Mouse (Mus musculus): Measurements from ENCODE around the gene Prss32. TPM values are rescaled to one million over a fixed set of nuclear protein-coding genes. Genes with fewer than 3 reads are reported as not detected.

Gene Prss32
- not detected for total RNA-seq (2021)

DNA sequence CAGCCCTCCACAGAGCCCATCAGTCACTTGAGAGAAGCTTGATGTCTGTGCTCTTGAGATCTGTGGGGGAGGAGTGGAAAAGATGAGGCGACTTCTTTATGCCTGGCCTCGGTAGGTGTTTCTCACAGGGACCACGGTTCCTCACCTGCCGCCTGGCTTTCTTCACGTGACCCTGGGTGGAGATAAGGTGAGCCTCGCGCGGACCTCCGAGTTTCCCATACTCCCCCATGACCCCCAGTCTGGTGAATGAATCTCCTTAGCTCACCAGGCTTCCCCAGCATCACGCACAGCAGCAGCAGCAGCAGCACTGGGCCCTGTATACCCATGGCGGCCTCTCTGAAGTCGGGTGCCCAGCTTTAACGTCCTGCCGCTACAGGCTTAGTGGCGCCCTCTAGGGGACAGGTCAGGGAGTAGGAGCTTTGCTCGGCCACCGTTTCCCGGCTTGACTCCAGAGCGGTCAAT is at the start of gene Prss32, which contains the start of gene Prss41:
Prss32 (plus strand) TSS at position 44 of the 462 bp plus-strand sequence.
Prss41 (minus strand) TSS at position 361 of the 462 bp plus-strand sequence.
- DNase-seq, result peak in 1 of 2 experiments; percentile 61
- intact Hi-C loops (cut with DNase I), result loop anchor here (2.0 kb wide), 1 partner anchor 69 kb away; no protein-coding TSS in a partner anchor

DNA sequence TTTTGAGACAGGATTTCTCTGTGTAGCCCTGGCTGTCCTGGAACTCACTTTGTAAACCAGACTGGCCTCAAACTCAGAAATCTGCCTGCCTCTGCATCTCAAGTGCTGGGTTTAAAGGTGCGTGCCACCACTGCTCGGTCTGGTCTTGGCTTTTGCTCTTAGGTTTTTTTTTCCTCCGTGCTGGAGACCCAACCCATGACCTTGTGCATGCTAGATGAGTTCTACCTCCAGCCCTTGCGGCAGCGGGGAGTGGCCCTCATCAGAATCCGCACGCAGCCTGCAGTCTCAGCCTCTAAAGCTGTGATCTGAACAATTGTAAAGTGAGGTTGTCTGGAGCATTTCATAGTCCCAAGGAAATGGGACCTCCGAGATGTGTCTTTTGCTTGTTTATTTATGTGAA is 48.3 kb upstream of the Prss32 start:
- no peak for DNase-seq
- intact Hi-C loops (cut with DNase I), result no loop called here

DNA sequence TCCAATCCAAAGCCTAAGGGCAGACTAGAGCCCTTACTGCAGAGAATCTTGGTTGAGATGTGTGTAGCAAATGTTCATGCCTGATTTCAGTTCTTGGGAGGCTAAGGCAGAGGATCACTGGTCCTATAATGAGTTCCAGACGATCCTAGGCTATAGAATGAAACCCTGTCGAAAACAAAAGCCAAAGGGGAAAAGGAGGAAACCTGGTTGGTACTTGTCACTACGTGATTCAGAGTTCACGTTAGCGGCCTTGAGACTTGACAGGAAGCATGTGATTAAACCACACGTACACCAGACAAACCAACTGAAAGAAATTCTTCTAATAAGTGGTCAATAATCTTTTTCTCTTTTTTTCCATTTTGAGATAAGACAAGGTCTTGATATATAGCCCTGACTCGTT is 46.3 kb upstream of the Prss32 start:
- intact Hi-C loops (cut with DNase I), result no loop called here
- DNase-seq, result no peak

DNA sequence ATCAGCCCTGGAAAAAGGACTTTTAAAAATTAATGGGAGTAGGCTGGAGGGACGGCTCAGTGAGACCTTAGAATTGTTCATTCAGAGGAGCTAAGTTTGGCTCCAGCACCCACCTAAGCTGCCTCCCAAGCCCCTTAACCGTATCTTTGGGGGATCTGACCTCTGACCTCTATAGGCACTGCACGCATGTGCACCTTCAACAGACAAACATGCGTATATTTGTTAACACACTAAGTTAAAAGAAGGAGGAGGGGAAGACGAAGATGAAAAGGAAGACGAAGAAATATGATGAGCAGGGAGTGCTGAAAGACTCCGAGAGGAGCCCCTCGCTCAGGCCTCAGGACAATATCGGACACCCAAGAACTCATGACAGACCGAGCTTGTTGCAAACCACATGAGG is 42.0 kb upstream of the Prss32 start:
- intact Hi-C loops (cut with DNase I), result no loop called here
- DNase-seq, result no peak

DNA sequence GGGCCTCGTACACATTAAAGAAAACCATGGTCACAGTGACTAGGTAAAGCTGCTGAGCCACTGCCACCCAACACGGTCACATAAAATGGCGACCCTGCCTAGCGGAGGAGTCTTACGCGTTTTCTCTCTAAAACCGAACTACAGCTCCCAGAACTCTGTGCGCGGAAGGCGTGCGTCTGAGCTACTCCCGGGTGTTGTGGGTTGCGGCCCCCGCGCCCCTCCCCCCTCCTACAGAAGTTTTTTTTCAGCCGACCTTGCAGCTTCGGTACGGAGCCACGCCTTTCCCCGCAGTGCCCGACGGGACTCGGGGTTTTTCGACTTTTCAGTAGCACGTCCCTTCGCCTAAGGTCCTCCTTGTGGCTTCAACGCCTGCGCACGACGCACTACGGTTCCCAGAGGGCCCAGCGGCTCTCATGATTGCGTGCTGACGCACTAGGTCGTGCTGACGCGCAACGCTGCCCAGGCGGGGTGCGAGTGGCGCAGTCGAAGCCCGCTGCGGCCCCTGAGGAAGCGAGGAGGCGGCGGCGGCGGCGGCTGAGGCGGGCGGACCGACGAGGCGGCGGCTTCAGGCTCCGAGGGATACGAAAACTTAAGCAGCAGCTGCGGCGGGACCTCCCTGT is 40.8 kb upstream of the Prss32 start:
- peak; percentile 94 to 95 for DNase-seq
- intact Hi-C loops (cut with DNase I), result no loop called here

DNA sequence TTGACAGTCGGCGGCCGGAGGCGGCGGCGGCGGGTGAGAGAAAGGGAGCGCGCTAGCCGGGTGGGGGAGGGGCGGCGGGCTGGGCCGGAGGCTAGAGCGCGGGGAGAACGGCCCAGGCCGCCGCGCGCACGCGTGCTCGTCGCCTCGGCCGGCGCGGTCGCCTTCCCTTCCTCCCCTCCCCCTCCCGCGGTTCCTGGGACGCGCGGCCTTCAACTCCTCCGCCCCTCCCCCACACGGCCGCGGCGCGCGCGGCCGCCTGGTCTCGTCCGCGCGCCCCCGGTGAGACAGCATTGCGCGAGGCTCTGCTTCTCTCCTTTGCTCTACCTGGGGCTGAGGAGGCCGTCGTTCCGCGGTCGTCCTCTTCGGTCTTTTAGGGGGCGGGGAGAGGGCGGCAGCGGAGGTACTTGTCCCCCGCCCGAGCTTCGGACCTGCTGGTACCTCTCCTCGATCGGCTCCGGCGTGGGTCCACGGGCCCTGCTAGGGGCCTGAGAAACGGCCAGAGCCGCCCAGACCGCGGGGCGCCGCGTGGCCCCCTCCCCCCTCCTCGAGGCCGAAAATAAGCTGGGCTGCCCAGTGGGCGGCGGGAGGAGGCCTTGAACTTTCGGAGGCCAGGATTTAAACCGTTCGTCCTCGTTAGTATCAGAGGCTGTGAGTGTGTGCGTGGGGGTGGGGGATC is 40.2 kb upstream of the Prss32 start:
- intact Hi-C loops (cut with DNase I), result loop anchor here (1.0 kb wide), 1 partner anchor 26 kb away; the partner anchor contains the start of gene Elob
- DNase-seq, result peak in 1 of 2 experiments; percentile 69

DNA sequence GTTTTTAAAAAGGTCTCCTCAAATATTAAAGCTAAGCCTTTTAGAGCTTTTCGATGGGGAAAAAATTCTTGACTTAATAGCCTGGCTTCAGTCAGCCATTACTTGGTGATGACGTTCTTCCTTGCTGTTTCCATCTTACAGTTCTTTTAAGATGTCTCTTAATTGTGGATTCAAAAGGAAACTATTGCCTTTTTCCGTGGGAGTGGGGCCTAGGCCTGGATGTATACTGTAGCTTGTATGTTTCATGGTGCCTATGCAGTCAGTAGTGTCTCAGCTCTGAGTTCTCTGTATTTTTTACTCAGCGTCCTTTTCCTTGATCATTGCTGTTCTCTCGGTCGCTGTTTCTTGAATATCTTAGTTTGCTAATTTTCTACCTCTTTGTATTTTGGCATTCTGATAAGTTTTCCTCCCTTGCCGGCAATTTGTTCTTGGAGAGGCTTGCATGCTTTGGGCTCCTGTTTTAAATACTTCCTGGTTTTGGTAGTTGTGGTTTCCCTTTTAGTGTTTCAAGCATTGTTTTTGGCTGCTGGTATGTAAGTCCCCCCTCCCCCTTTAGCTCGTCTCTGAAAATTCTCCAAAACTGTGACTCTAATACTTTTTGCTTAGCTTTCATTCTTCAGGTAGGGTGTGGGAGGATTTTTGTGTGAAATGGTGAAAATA is 39.1 kb upstream of the Prss32 start:
- no peak for DNase-seq

DNA sequence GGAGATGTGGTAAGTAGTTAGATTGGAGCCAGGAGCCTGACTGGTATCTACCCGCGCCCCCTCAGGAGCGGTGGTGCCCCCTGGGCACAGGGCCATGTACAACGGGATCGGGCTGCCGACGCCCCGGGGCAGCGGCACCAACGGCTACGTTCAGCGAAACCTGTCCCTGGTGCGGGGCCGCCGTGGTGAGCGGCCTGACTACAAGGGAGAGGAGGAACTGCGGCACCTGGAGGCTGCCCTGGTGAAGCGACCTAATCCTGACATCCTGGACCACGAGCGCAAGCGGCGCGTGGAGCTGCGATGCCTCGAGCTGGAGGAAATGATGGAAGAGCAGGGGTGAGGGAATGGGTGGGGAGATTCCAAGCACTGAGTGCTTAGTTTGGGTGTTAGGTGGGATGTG is 36.8 kb upstream of the Prss32 start:
- intact Hi-C loops (cut with DNase I), result loop anchor here (2.0 to 5.0 kb wide), 2 partner anchors 16 to 55 kb away; no protein-coding TSS in a partner anchor

More for the DNA sequence above, 39.1 kb upstream of the Prss32 start:
- intact Hi-C loops (cut with DNase I), result loop anchor here (1.0 to 5.0 kb wide), 2 partner anchors 25 to 52 kb away; partner anchors contain the start of gene Elob

DNA sequence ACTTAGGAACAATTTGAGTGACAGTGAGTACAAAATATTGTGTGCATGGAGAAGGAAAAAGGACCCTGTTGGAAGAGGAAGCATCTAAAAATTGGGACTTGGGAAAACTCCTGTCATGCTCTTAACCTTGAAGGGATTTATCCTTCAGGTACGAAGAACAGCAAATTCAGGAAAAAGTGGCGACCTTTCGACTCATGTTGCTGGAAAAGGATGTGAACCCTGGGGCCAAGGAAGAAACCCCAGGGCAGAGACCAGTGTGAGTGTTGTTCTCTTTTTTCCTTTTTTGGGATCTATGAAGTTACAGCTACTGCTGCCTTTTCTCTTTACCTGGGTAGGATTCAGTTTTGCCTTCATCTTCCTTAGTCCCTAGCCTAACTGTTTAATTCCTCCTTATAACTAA is 35.7 kb upstream of the Prss32 start:
- intact Hi-C loops (cut with DNase I), result loop anchor here (2.0 to 5.0 kb wide), 2 partner anchors 15 to 56 kb away; no protein-coding TSS in a partner anchor
- DNase-seq, result no peak

More for the DNA sequence above, 36.8 kb upstream of the Prss32 start:
- DNase-seq, result peak in 1 of 2 experiments; percentile 41

DNA sequence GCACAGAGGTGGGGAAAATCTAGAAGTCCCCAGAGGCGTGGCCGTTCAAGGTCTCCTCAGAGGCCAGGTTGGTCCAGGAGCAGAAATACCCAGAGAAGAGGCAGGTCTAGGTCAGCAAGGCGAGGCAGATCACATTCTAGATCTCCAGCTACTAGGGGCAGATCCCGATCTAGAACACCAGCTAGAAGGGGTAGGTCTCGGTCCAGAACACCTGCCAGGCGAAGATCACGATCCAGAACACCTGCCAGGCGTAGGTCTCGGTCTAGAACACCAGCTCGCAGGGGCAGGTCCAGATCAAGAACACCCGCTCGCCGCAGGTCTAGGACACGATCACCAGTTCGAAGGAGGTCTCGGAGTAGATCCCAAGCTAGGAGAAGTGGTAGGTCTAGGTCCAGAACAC is 28.0 kb upstream of the Prss32 start:
- intact Hi-C loops (cut with DNase I), result no loop called here
- DNase-seq, result no peak

DNA sequence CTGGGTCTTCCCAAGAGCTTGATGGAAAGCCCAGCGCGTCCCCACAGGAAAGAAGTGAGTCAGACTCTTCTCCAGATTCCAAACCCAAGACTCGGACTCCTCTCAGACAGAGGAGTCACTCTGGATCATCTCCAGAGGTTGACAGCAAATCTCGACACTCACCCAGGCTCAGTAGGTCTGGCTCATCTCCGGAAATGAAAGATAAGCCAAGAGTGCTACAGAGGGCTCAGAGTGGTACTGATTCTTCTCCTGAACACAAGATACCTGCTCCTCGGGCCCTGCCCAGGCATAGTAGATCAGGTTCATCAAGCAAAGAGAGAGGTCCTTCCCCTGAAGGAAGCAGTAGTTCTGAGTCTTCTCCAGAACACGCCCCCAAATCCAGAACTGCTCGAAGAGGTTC is 25.1 kb upstream of the Prss32 start:
- DNase-seq, result no peak
- intact Hi-C loops (cut with DNase I), result no loop called here

DNA sequence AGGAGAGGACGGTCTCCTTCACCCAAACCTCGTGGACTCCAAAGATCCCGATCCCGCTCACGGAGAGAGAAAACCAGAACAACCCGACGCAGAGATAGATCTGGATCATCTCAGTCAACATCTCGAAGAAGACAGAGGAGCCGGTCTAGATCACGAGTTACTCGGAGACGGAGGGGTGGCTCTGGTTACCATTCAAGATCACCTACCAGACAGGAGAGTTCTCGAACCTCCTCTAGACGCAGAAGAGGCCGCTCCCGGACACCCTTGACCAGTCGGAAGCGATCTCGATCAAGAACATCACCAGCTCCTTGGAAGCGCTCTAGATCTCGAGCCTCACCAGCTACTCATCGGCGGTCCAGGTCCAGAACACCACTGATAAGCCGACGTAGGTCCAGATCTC is 24.4 kb upstream of the Prss32 start:
- intact Hi-C loops (cut with DNase I), result no loop called here
- DNase-seq, result no peak

DNA sequence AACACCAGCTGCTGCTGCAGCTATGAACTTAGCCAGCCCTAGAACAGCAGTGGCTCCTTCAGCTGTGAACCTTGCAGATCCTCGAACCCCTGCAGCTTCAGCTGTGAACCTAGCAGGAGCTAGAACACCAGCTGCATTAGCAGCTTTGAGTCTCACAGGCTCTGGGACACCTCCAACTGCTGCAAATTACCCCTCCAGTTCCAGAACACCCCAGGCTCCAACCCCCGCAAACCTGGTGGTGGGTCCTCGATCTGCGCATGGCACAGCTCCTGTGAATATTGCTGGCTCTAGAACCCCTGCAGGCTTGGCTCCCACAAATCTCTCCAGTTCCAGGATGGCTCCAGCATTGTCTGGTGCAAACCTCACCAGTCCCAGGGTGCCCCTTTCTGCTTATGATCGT is 22.9 kb upstream of the Prss32 start:
- intact Hi-C loops (cut with DNase I), result no loop called here
- DNase-seq, result no peak

DNA sequence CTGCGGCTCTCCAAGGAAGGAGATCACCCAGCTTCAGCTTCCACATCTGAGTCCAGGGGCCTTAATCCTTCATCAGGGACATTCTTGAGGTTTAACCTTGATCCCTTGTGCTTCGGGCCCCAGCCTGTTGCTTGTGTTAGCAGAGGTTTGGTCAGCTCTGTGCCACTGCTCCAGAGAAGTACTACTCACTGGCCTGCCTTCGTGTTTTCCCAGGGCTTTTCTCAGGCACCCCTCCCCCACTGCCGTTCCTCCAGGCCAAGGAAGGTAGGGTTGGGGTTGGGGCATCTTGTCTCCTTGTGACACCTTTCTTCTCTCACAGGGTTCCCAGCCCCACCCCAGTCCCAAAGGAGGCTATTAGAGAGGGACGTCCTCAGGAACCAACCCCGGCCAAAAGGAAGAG is 21.6 kb upstream of the Prss32 start:
- DNase-seq, result no peak
- intact Hi-C loops (cut with DNase I), result loop anchor here (2.0 kb wide), 1 partner anchor 15 kb away; no protein-coding TSS in a partner anchor

DNA sequence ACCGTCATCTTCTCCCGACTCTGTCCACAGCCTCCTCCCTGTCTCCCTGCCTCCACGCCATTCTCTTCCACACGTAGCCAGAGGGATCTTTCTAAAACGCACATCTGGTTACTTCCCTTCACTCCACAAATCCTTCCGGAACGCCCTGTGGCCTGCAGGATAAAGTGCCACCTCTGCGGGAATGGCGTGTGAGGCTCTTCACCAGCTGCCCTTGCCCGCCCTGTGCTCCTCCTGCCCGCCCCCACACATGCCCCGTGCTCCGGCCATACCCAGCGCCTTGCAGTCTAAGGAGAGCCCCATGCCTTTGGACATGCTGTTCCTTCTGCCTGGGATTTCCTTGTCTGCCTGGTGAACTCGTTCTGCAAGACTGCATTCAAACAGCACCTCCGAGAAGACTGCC is 20.6 kb upstream of the Prss32 start:
- DNase-seq, result no peak
- intact Hi-C loops (cut with DNase I), result loop anchor here (2.0 kb wide), 1 partner anchor 16 kb away; no protein-coding TSS in a partner anchor

DNA sequence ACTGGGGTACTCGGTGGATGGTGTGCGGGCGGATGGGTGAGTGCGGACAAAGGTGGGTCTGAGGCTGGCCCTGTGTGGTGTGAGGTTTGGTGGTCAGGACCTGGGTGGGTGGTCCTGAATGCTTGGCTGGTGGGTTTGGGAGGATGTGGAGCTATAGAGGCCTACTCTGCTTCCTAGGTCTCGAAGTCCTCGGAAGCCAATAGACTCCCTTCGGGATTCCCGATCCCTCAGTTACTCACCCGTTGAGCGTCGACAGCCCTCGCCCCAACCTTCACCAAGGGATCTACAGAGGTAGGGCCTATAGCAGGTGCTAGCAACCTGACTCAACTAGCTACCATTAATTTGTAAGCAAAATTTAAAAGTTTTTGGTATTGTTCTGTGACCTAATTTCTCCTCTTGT is 20.0 kb upstream of the Prss32 start:
- intact Hi-C loops (cut with DNase I), result loop anchor here (2.0 kb wide), 1 partner anchor 17 kb away; no protein-coding TSS in a partner anchor
- no peak for DNase-seq

DNA sequence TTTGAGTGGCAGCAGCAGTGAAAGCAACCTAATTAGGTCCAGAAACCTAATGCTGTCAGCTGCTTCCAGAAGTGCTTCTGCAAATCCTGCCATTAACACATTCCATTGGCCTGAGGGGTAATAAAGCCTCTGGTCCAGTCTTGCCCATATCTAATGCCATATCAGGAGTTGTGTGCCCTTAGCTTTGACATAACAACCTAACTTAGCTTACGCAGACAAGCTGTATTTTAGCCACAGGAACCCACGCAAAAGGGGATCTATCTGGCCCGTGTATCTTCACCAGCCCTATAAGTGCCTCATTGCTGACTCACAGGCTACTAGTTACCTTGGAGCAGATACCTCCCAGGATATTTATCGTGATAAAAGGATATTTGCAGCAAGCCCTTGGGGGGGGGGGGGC is 18.1 kb upstream of the Prss32 start:
- DNase-seq, result no peak
- intact Hi-C loops (cut with DNase I), result loop anchor here (5.0 kb wide), 2 partner anchors 33 to 78 kb away; partner anchors contain the start of genes Kremen2 and Srrm2

DNA sequence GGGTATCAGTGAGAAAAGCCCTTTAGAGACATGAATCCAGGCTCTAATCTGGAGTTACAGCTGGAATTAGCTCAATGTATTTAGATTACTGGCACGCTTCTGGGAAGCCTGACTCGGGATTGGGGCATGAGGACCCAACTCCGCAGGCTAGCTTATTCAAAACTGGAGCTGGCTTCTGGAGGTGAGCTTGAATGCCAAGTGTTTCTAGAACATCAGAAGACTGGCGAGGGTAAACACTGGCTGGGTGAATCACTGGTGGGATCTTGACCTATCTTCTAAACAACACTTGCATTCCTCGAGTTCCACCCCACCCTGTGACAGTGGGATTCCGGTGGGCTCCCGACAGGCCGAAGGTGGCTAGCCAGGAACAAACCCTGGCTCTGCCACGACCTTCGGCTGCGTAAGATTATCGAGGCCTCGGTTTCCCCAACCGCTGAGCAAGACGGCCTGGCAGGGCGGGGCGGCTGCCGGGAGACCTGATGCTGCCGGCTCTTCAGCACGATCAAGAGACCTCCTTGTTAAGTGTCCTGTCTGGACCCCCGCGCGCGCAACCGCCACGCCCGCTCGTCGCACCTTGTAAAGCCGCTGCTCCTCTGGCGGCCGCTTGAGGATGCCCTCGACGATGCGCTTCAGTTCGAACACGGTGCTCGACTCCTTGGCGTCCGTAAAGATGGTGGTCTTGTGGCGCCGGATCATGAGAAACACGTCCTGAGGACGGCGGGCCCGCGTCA is 15.2 kb upstream of the Prss32 start:
- peak in 1 of 2 experiments; percentile 50 for DNase-seq
- intact Hi-C loops (cut with DNase I), result loop anchor here (1.0 to 5.0 kb wide), 4 partner anchors 24 to 81 kb away; partner anchors contain the start of genes Flywch1, Kremen2 and Srrm2

DNA sequence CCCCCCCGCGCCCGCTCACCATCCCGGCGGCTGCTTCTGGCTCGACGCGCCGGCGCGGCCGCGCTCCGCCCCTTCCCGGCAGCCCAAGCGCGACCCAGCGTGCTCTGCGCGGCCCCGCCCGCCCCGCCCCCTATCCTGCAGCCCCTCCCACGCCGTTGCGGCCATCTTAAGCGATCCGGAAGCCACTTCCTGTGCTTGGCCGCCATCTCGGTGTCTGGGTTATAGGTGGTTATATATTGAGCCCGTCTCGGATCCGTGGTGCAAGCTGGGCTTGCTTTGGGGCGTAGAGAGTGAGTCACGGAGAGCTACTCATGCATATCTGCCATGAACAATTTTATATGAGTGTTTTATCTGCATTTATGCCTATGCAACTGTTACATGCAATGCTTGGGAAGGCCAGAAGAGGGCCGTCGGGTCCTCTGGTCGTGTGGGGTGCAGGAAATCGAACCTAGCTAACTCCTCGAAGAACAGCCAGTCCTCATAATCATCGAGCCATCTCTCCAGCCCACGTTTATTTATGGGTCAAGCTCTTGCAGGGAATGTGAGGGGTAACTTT is 14.5 kb upstream of the Prss32 start, which contains the start of gene Elob:
Elob (minus strand) TSS at position 73 of the 556 bp plus-strand sequence.
- intact Hi-C loops (cut with DNase I), result loop anchor here (1.0 to 5.0 kb wide), 4 partner anchors 25 to 82 kb away; partner anchors contain the start of genes Flywch1, Kremen2 and Srrm2
- DNase-seq, result peak; percentile 83 to 88

DNA sequence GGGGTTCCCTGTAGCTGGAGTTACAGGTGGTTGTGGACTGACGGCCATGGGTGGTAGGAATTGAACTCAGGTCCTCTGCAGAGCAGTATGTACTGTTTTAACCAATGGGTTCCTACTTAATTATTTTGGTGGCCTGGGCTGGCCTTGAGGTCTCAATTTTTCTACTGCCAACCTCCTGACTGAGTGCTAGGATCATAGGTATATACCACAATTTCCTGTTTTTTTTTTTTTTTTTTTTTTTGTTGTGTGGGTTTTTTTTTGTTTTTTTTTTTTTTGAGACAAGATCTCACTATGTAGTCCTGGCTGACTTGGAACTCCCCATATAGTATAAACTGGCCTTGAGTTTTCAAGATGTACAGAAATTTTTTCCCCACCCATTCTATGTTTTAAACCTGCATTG is 12.5 kb upstream of the Prss32 start:
- intact Hi-C loops (cut with DNase I), result no loop called here
- DNase-seq, result no peak

Data from heart, postnatal 36 days (tissue).